Mouse (Mus musculus) spleen, adult 2 months (tissue): Measurements from ENCODE around the gene Gsc2. TPM values are rescaled to one million over a fixed set of nuclear protein-coding genes. Genes with fewer than 3 reads are reported as not detected.

ENCODE experiments used
- DNase-seq, 2 experiments: peaks; one replicate each; pipeline versions ENCODE4 v3.0.0 to v3.0.0-alpha.2; 2012 to 2021; ENCODE audit warnings: low spot score in 2 of 2, low read depth in 1 of 2
- H3K27ac ChIP-seq: fragments of 200-500 bp; 2 replicates; pipeline ENCODE4 v1.5.1; 2012; ENCODE audit warnings: low read length, inconsistent platforms; ENCODE audit not compliant: insufficient read depth
- H3K27me3 ChIP-seq: fragments of 200-500 bp; 2 replicates; pipeline ENCODE4 v1.6.1; 2012; ENCODE audit warnings: mild to moderate bottlenecking, moderate library complexity, low read length, inconsistent platforms; ENCODE audit not compliant: control insufficient read depth, insufficient read depth
- H3K36me3 ChIP-seq: fragments of 200-500 bp; 2 replicates; pipeline ENCODE4 v1.6.1; 2012; ENCODE audit warnings: mild to moderate bottlenecking, low read length, inconsistent platforms; ENCODE audit not compliant: control insufficient read depth, insufficient read depth
- H3K4me1 ChIP-seq: fragments of 200-500 bp; 2 replicates; pipeline ENCODE4 v1.6.1; 2011; ENCODE audit warnings: inconsistent platforms; ENCODE audit not compliant: control insufficient read depth, insufficient read depth, insufficient read length
- H3K4me3 ChIP-seq: fragments of 200-500 bp; 2 replicates; pipeline ENCODE4 v1.5.1; 2011; ENCODE audit warnings: mild to moderate bottlenecking, inconsistent platforms; ENCODE audit not compliant: insufficient read depth, insufficient read length; ENCODE audit errors: extremely low read depth
- CTCF ChIP-seq: fragments of 200-500 bp; IDR thresholded peaks from 2 replicates; pipeline ENCODE4 v1.5.1; 2011; ENCODE audit warnings: mild to moderate bottlenecking, inconsistent platforms; ENCODE audit not compliant: insufficient read depth, insufficient read length, insufficient replicate concordance; ENCODE audit errors: extremely low read depth
- POLR2A ChIP-seq: fragments of 200-500 bp; IDR thresholded peaks from 2 replicates; pipeline ENCODE4 v1.6.1; 2011; ENCODE audit warnings: low read depth, low read length, inconsistent platforms
- WGBS: fragments of 180-500 bp; shearing (Covaris S2); methylation state at CpG from one replicate; pipeline ENCODE4 v1.1.7; 2018; 5-methylcytosine and 5-hydroxymethylcytosine counted together
- polyA plus RNA-seq: library from polyadenylated mRNA; depleted of rRNA; stranded (reverse); fragments of >200 nt; gene quantifications from 2 replicates; pipeline ENCODE4 v1.2.3, GENCODE M21; 2012

Gene Gsc2
- polyA plus RNA-seq, 1 experiment = not detected

GRCm38 (mm10) chr16:17896091-17896490, 18.8 kb downstream of the Gsc2 start:
- no peak overlapping the region for H3K27ac ChIP-seq
- peaks cover 9% of the 10 kb centered on the region for H3K36me3 ChIP-seq
- H3K4me1 ChIP-seq = peaks cover 4% of the 10 kb centered on the region; the same call in 1 of the 2 replicates
- TF ChIP-seq CTCF (no peak), POLR2A (no peak)
- no peak for DNase-seq
- no peak overlapping the region for H3K4me3 ChIP-seq
- no peaks in the 10 kb centered on the region for H3K27me3 ChIP-seq

DNA sequence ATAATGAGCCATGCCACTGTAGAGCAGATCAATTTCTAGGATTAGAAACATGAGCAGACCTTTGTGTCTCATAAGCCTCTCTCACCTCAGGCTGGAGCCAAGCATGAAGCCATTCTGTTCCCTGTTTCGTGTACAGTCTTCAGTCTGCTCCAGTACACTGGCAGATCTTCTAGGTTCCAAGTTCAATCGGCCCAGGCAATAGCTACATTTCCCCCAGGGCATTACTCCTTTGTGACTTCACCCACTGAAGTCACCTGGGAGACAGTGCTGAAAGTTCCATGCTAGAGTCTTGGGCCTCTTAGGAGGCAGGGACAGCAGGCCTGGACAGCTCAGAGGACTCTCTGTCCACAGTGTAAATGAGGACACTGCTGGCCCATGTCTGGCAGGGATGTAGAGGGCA, 20.9 kb downstream of the Gsc2 start, which contains the start of gene Tssk1:
Gene Tssk1 (plus strand): TSS at position 301 of the 400 bp plus-strand sequence.
- TF ChIP-seq POLR2A (no peak), CTCF (no peak)
- peaks cover 4% of the 10 kb centered on the region; the same call in 1 of the 2 replicates for H3K36me3 ChIP-seq

DNA sequence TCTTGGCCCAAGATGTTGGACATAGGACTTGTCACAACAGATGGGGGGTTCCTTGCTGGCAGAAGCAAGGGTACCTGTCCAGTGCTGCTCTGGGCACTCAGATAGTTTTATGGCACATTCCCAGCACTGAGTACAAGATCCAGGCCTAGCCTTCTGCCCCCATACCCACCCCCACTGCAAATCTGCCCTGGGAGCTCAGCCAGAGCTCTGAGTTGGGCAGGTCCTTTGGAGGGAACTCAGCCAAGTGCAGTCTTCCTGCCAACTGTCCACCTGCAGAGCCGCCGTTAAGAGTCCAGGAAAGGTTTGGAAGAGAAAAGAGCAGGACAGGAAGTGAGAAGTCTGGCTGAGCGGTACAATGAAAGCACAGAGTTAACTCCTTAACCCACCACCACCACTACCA, 22.3 kb downstream of the Gsc2 start:
- H3K27ac ChIP-seq = no peak overlapping the region
- H3K4me1 ChIP-seq = peaks cover 10% of the 10 kb centered on the region; the same call in 1 of the 2 replicates
- no peak for DNase-seq
- no peak for TF ChIP-seq POLR2A
- no peak for TF ChIP-seq CTCF
- no peak overlapping the region for H3K4me3 ChIP-seq
- no peaks in the 10 kb centered on the region for H3K36me3 ChIP-seq
- no peaks in the 10 kb centered on the region for H3K27me3 ChIP-seq
- 42% methylated on average over 3 of the region's 3 CpGs for WGBS

More for the DNA sequence above, 20.9 kb downstream of the Gsc2 start, which contains the start of gene Tssk1:
- DNase-seq = no peak
- Histone ChIP-seq H3K27me3 (no peaks in the 10 kb centered on the region), H3K4me1 (peaks cover 10% of the 10 kb centered on the region; the same call in 1 of the 2 replicates), H3K4me3 (no peak within 1 kb of the TSS), H3K27ac (no peak within 1 kb of the TSS)
- WGBS = 79% methylated on average over 2 of the region's 2 CpGs

DNA sequence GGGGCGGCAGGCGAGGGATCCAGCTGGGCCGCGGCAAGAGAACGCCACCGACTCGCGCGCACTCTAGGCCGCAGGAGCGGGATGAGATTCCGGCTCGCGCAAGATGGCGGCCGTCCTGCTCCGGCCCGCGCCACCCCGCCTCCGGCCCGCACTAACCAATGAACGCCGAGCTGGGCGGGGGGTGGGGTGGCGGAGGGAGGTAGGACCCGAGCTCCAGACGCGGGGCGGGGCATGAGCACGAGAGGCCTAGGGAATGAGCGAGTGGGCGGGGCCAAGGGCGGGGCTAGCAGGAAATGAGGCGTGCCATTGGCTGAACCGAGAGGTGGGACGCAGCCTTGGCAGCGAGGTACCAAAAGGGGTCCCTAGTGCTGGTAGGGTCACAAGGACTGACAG, 23.3 kb downstream of the Gsc2 start, which contains the start of gene Gm20518:
Gene Gm20518 (minus strand): TSS at position 105 of the 393 bp plus-strand sequence.
- Histone ChIP-seq H3K4me1 (peaks cover 10% of the 10 kb centered on the region; the same call in 1 of the 2 replicates), H3K4me3 (peak within 1 kb of the TSS; percentile 68), H3K27me3 (no peaks in the 10 kb centered on the region), H3K36me3 (no peaks in the 10 kb centered on the region), H3K27ac (peak within 1 kb of the TSS; percentile 72)
- under 1% methylated on average over 36 of the region's 38 CpGs for WGBS
- DNase-seq = peak; percentile 91 to 99
- TF ChIP-seq CTCF (no peak), POLR2A (peak; percentile 56)

DNA sequence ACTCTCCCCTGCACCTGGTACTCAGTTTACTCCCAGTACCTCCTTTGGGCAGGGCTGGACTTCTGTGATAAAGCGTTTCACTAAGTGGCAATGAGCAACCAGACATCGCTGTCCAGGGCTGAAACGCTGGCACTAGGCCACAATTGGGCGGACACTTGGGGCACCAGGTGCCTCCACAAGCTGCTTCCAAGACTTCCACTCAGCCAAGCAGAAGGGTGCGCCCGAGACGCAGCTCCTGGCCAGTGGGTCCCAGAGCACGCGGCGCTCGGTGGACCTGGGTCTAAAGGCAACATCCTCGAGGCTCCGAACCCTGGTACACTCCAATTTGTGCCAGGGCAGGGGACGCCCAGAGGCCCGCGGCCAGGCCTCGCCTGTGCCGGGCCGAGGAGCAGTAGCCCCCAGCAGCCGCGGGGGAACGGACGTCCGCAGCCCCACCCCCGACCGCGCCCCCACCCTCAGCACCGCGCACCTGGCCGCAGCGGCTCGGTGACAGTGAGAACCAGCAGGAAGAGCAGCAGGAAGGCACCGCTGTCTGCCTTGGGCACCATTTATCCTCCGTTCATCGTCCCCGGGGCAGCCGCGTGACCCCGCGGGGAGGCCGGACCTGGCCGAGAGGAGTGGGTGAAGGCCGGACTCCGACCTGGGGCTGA, 23.8 kb downstream of the Gsc2 start:
- no peak for DNase-seq
- under 1% methylated on average over 44 of the region's 44 CpGs for WGBS

DNA sequence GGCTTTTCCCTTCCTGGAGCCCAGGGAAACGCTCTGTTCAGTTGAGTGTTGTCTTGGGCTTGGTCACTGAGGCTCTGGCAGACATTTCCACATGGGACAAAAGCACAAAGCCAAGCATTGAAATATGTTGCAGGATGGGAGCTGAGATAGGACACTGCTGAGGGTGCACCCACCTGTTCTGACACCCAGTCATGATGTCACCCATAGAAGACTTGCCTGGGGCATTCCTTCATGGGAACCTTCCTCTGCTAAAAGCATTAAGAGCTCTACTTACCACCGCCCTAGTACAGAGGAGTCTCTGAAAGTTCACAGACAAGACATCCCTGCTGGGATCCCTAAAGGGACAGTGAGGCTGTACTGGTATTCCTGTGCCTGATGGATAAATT, 24.5 kb downstream of the Gsc2 start:
- no peak for DNase-seq
- peak overlapping the region; percentile 68 for H3K4me3 ChIP-seq
- 78% methylated on average over 2 of the region's 2 CpGs for WGBS
- TF ChIP-seq CTCF (no peak), POLR2A (no peak)
- no peaks in the 10 kb centered on the region for H3K27me3 ChIP-seq
- peaks cover 10% of the 10 kb centered on the region; the same call in 1 of the 2 replicates for H3K4me1 ChIP-seq
- H3K27ac ChIP-seq = no peak overlapping the region
- no peaks in the 10 kb centered on the region for H3K36me3 ChIP-seq

More for the DNA sequence above, 23.8 kb downstream of the Gsc2 start:
- Histone ChIP-seq H3K4me3 (peak overlapping the region; percentile 68), H3K4me1 (peaks cover 10% of the 10 kb centered on the region; the same call in 1 of the 2 replicates), H3K27me3 (no peaks in the 10 kb centered on the region), H3K27ac (peak overlapping the region; percentile 72), H3K36me3 (no peaks in the 10 kb centered on the region)
- TF ChIP-seq CTCF (no peak), POLR2A (no peak)
